Mouse (Mus musculus): ENCODE results near the gene Calm4.

GRCm38 (mm10) chr13:3831546-3831945, 6.0 kb upstream of the Calm4 start:
- TF ChIP-seq ZNF384 (IDR thresholded peaks at IDR 0.05; ENCODE audit: low read depth, low read length) (no peak), ZC3H11A (IDR thresholded peaks at IDR 0.05; ENCODE audit: borderline replicate concordance, low read depth, low read length) (no peak), HCFC1 (IDR thresholded peaks at IDR 0.05; ENCODE audit: borderline replicate concordance, insufficient read depth, low read length) (no peak), CHD2 (IDR thresholded peaks at IDR 0.05; ENCODE audit: low read depth, low read length) (no peak), MAFK (IDR thresholded peaks at IDR 0.05; ENCODE audit: insufficient read depth, low read depth, low read length) (no peak)
